Mouse (Mus musculus) stomach, postnatal 0 days (tissue): ENCODE results near the gene Adk. TPM values are rescaled to one million over a fixed set of nuclear protein-coding genes. Genes with fewer than 3 reads are reported as not detected.
A peak's percentile ranks its signal among the peaks of the same experiment; 100 is the strongest.

Source experiments
- ATAC-seq: fragments of 200-750 bp; cut with Nextera tagmentation; 2 replicates; pipeline ENCODE4 v1.8.0; 2017; ENCODE audit not compliant: low FRiP score, low TSS enrichment
- DNase-seq: peaks from one replicate; pipeline ENCODE4 v3.0.0-alpha.2; 2016; ENCODE audit warnings: low spot score
- H3K27ac ChIP-seq: fragments of 300-500 bp; sonication (generic); replicated peaks from 2 replicates; pipeline ENCODE4 v1.5.1; 2014; ENCODE audit warnings: mild to moderate bottlenecking, control low read depth
- H3K27me3 ChIP-seq: fragments of 300-500 bp; sonication (generic); 2 replicates; pipeline ENCODE4 v1.6.1; 2014; ENCODE audit warnings: low read length; ENCODE audit not compliant: control insufficient read depth, insufficient read depth
- H3K36me3 ChIP-seq: fragments of 300-500 bp; sonication (generic); 2 replicates; pipeline ENCODE4 v1.6.1; 2014; ENCODE audit warnings: low read length, mixed read lengths; ENCODE audit not compliant: control insufficient read depth, insufficient read depth
- H3K4me1 ChIP-seq: fragments of 300-500 bp; sonication (generic); replicated peaks from 2 replicates; pipeline ENCODE4 v1.6.1; 2014; ENCODE audit warnings: antibody characterized with exemption; ENCODE audit not compliant: control insufficient read depth, insufficient read depth
- H3K4me2 ChIP-seq: fragments of 300-500 bp; sonication (generic); replicated peaks from 2 replicates; pipeline ENCODE4 v1.6.1; 2014; ENCODE audit warnings: low read depth, mild to moderate bottlenecking, control low read depth, moderate library complexity
- H3K4me3 ChIP-seq: fragments of 300-500 bp; sonication (generic); 2 replicates; pipeline ENCODE4 v1.5.1; 2014; ENCODE audit warnings: low read depth, low read length, control low read depth
- H3K9ac ChIP-seq: fragments of 300-500 bp; sonication (generic); 2 replicates; pipeline ENCODE4 v1.6.1; 2014; ENCODE audit warnings: mild to moderate bottlenecking, low read length, control low read depth, mixed read lengths
- H3K9me3 ChIP-seq: fragments of 300-500 bp; sonication (generic); 2 replicates; pipeline ENCODE4 v1.6.1; 2016; ENCODE audit warnings: low read length; ENCODE audit not compliant: control insufficient read depth
- CTCF ChIP-seq: IDR thresholded peaks from 2 replicates; pipeline ENCODE4 v1.5.1; 2016; ENCODE audit warnings: antibody characterized with exemption, low read depth, mild to moderate bottlenecking, moderate library complexity
- EP300 ChIP-seq: optimal IDR thresholded peaks from 2 replicates; pipeline ENCODE3; 2016; ENCODE audit warnings: antibody characterized with exemption
- WGBS: fragments of 180-500 bp; shearing (Covaris S2); extraction: QIAGEN DNeasy Blood & Tissue Kit; methylation state at CpG from one replicate; pipeline ENCODE4 v1.1.7; 2014; 5-methylcytosine and 5-hydroxymethylcytosine counted together
- polyA plus RNA-seq: library from polyadenylated mRNA; unstranded; fragments of >200 nt; fragmentation: Nextera tagmentation; extraction: Ambion mirVana; gene quantifications from 2 replicates; pipeline ENCODE4 v1.2.1, GENCODE M21; 2015

The Adk gene
- polyA plus RNA-seq, 1 experiment from 2014 or later: 106 TPM

DNA sequence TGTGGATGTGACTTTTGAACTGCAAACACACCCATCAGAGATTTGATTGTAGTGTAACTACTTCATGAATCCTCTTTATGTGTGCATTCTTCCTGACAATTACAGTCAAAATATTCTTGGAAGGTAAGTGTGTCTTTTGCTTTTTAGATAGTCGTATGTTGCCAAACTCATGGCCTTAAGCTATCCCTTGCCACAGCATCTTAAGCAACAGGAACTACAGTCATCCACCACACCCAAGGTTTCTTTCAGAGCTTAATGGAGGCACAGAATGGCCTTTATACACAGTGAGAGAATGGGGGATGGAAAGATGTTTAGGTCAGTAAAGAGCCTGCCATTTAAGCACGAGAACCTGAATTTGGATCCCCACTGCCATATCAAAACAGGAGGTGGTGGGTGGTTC is 4.5 kb upstream of the Adk start:
- Histone ChIP-seq H3K36me3 (no peaks in the 10 kb centered on the region), H3K27me3 (no peaks in the 10 kb centered on the region), H3K27ac (no peak overlapping the region), H3K4me3 (no peak overlapping the region), H3K9me3 (no peaks in the 10 kb centered on the region), H3K4me1 (no peaks in the 10 kb centered on the region), H3K4me2 (no peak overlapping the region), H3K9ac (no peak overlapping the region)
- 68% methylated on average over 2 of the region's 2 CpGs for WGBS
- ATAC-seq (no peak), DNase-seq (no peak)
- TF ChIP-seq CTCF: no peak
- TF ChIP-seq EP300: no peak

GRCm38 (mm10) chr14:21048879-21049278 is 3.5 kb upstream of the Adk start:
- TF ChIP-seq CTCF: peak; percentile 70
- no peak for TF ChIP-seq EP300
- no peak for ATAC-seq
- peak; percentile 42 for DNase-seq

DNA sequence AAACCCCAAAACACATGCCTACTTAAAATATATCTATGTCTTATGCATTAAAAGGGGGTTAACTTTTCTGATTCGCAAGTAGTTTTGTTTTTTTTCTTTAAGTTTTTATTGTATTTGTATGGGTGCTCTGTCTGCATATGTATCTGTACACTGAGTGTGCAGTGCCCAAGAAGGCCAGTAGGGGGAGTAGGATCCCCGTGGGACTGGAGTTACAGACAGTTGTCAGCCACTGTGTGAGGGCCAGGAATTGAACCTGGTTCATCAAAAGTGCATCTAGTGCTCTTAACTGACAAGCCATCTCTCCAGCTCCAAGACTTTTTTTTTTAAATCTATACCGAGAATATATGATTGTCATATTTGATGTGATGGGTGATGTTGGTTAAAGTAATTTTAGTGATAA is 1.6 kb upstream of the Adk start:
- Histone ChIP-seq H3K9ac (no peak overlapping the region), H3K4me1 (no peaks in the 10 kb centered on the region), H3K27ac (no peak overlapping the region), H3K4me2 (0 out of 2 replicates have a peak overlapping the region, but pooled peaks have one; percentile 95), H3K4me3 (no peak overlapping the region), H3K9me3 (no peaks in the 10 kb centered on the region), H3K27me3 (no peaks in the 10 kb centered on the region), H3K36me3 (no peaks in the 10 kb centered on the region)
- peak; percentile 56 for DNase-seq
- 71% methylated on average over 3 of the region's 3 CpGs for WGBS
- ATAC-seq: no peak
- TF ChIP-seq EP300: no peak
- TF ChIP-seq CTCF: peak; percentile 71

More at GRCm38 (mm10) chr14:21048879-21049278, 3.5 kb upstream of the Adk start:
- Histone ChIP-seq H3K9ac (no peak overlapping the region), H3K4me1 (no peaks in the 10 kb centered on the region), H3K36me3 (no peaks in the 10 kb centered on the region), H3K27me3 (no peaks in the 10 kb centered on the region), H3K27ac (no peak overlapping the region), H3K9me3 (no peaks in the 10 kb centered on the region), H3K4me3 (no peak overlapping the region), H3K4me2 (no peak overlapping the region)

- H3K4me3 ChIP-seq: peak overlapping the region; percentile 82
- 6% methylated on average over 28 of the region's 28 CpGs for WGBS
- peak overlapping the region; percentile 95 for H3K4me2 ChIP-seq
- peak; percentile 6; the same call in 1 of the 2 replicates for ATAC-seq
- H3K4me1 ChIP-seq: no peaks in the 10 kb centered on the region
- peak overlapping the region; percentile 93 for H3K27ac ChIP-seq
- no peaks in the 10 kb centered on the region for H3K9me3 ChIP-seq
- DNase-seq: no peak
- no peak for TF ChIP-seq CTCF
- peak; percentile 56 for TF ChIP-seq EP300
- no peaks in the 10 kb centered on the region for H3K36me3 ChIP-seq
- H3K9ac ChIP-seq: peak overlapping the region; percentile 88
- H3K27me3 ChIP-seq: no peaks in the 10 kb centered on the region
Measured at GRCm38 (mm10) chr14:21051380-21052111, 828 bp upstream of the Adk start.

GRCm38 (mm10) chr14:21052781-21053130 is 382 bp downstream of the Adk start:
- Histone ChIP-seq H3K27ac (peak overlapping the region; percentile 93), H3K4me3 (peak overlapping the region; percentile 82), H3K4me2 (peak overlapping the region; percentile 95), H3K27me3 (no peaks in the 10 kb centered on the region), H3K9ac (peak overlapping the region; percentile 72), H3K36me3 (no peaks in the 10 kb centered on the region), H3K9me3 (no peaks in the 10 kb centered on the region), H3K4me1 (no peaks in the 10 kb centered on the region)
- TF ChIP-seq EP300 (no peak), CTCF (peak; percentile 48)
- WGBS: 1% methylated on average over 25 of the region's 25 CpGs
- peak; percentile 80 for DNase-seq
- peak; percentile 80 for ATAC-seq

- Histone ChIP-seq H3K9me3 (no peaks in the 10 kb centered on the region), H3K9ac (peak overlapping the region; percentile 72), H3K27ac (no peak overlapping the region), H3K4me2 (peak overlapping the region; percentile 95), H3K4me3 (peak overlapping the region; percentile 82), H3K27me3 (no peaks in the 10 kb centered on the region), H3K4me1 (no peaks in the 10 kb centered on the region), H3K36me3 (no peaks in the 10 kb centered on the region)
- no peak for DNase-seq
- no peak for TF ChIP-seq EP300
- TF ChIP-seq CTCF: no peak
- WGBS: 4% methylated on average over 8 of the region's 8 CpGs
- ATAC-seq: no peak
Measured at GRCm38 (mm10) chr14:21053151-21053550, 777 bp downstream of the Adk start.
